Comparison of ENCODE assay signal across 17 mouse cellular contexts in genomic region chr14:43237769-43238168, GRCm38 (mm10). TPM values are rescaled to one million over a fixed set of nuclear protein-coding genes. Genes with fewer than 3 reads are reported as not detected.
"Had no signal": no experiment of that assay in that cellular context is flagged by ENCODE, and none has a peak within 500 bp of the region (broad histone marks: within the 10 kb centered on the region; RNA-seq: fewer than 3 reads in every experiment).

No protein-coding gene starts in this region.

RNA-seq across cellular contexts. Expression of gene Gm8122, which starts 2.7 kb away (rescaled TPM):
- total RNA-seq: megakaryocyte, adult 5-6 weeks; megakaryocyte-erythroid progenitor cell, adult 5-6 weeks; midbrain, postnatal 0 days; monocyte, adult 5-6 weeks; neutrophil, adult 5-6 weeks had no signal
- polyA plus RNA-seq: liver, embryonic 16.5 days; lung, embryonic 14.5 days; lung, embryonic 16.5 days; midbrain, embryonic 10.5 days; midbrain, embryonic 13.5 days; midbrain, embryonic 15.5 days; midbrain, postnatal 0 days; neural tube, embryonic 12.5 days; neural tube, embryonic 14.5 days; small intestine, adult 2 months; stomach, embryonic 14.5 days; stomach, embryonic 16.5 days; thymus, postnatal 0 days had no signal

RNA-seq across cellular contexts. Expression of gene Gm8126, which starts 20.7 kb away (rescaled TPM):
- total RNA-seq: megakaryocyte, adult 5-6 weeks; megakaryocyte-erythroid progenitor cell, adult 5-6 weeks; midbrain, postnatal 0 days; monocyte, adult 5-6 weeks; neutrophil, adult 5-6 weeks had no signal
- polyA plus RNA-seq: liver, embryonic 16.5 days; lung, embryonic 16.5 days; midbrain, embryonic 10.5 days; midbrain, embryonic 13.5 days; midbrain, embryonic 15.5 days; midbrain, postnatal 0 days; neural tube, embryonic 12.5 days; neural tube, embryonic 14.5 days; small intestine, adult 2 months; stomach, embryonic 14.5 days; stomach, embryonic 16.5 days had no signal

RNA-seq across cellular contexts. Expression of gene Gm9732, which starts 37.1 kb away (rescaled TPM):
- total RNA-seq: megakaryocyte, adult 5-6 weeks; megakaryocyte-erythroid progenitor cell, adult 5-6 weeks; midbrain, postnatal 0 days; monocyte, adult 5-6 weeks; neutrophil, adult 5-6 weeks had no signal
- polyA plus RNA-seq: liver, embryonic 16.5 days; lung, embryonic 14.5 days; lung, embryonic 16.5 days; midbrain, embryonic 10.5 days; midbrain, embryonic 13.5 days; midbrain, embryonic 15.5 days; midbrain, postnatal 0 days; neural tube, embryonic 12.5 days; small intestine, adult 2 months; stomach, embryonic 14.5 days; stomach, embryonic 16.5 days; thymus, postnatal 0 days had no signal

RNA-seq across cellular contexts. Expression of gene Gm8127, which starts 55.9 kb away (rescaled TPM):
- total RNA-seq: megakaryocyte, adult 5-6 weeks; megakaryocyte-erythroid progenitor cell, adult 5-6 weeks; midbrain, postnatal 0 days; monocyte, adult 5-6 weeks; neutrophil, adult 5-6 weeks had no signal
- polyA plus RNA-seq: liver, embryonic 16.5 days; lung, embryonic 14.5 days; lung, embryonic 16.5 days; midbrain, embryonic 10.5 days; midbrain, embryonic 13.5 days; midbrain, embryonic 15.5 days; midbrain, postnatal 0 days; neural tube, embryonic 12.5 days; neural tube, embryonic 14.5 days; small intestine, adult 2 months; stomach, embryonic 14.5 days; stomach, embryonic 16.5 days; thymus, postnatal 0 days had no signal

RNA-seq across cellular contexts. Expression of gene Gm7233, which starts 58.1 kb away (rescaled TPM):
- total RNA-seq: megakaryocyte, adult 5-6 weeks; megakaryocyte-erythroid progenitor cell, adult 5-6 weeks; midbrain, postnatal 0 days; monocyte, adult 5-6 weeks; neutrophil, adult 5-6 weeks had no signal
- polyA plus RNA-seq: liver, embryonic 16.5 days; lung, embryonic 16.5 days; midbrain, embryonic 10.5 days; midbrain, embryonic 13.5 days; midbrain, embryonic 15.5 days; midbrain, postnatal 0 days; neural tube, embryonic 12.5 days; neural tube, embryonic 14.5 days; small intestine, adult 2 months; stomach, embryonic 14.5 days; stomach, embryonic 16.5 days had no signal
